Mouse (Mus musculus) MEL (cell line): Measurements from ENCODE around the gene Stard5. TPM values are rescaled to one million over a fixed set of nuclear protein-coding genes. Genes with fewer than 3 reads are reported as not detected.

ENCODE experiments used
- DNase-seq: peaks from one replicate; pipeline ENCODE4 v3.0.0; 2011; ENCODE audit warnings: low read depth, low spot score
- H3K27ac ChIP-seq: 2 replicates; pipeline ENCODE4 v1.5.1; 2012; ENCODE audit warnings: low read depth, mild to moderate bottlenecking, control low read depth, low read length, moderate library complexity; ENCODE audit not compliant: control insufficient read depth
- H3K27me3 ChIP-seq, 2 experiments: fragments of 150-350 bp in 1 of 2; sonication (generic) in 1 of 2; 2 replicates each; pipeline ENCODE4 v1.6.1; 2012; ENCODE audit warnings: low read length in 2 of 2, mild to moderate bottlenecking in 2 of 2, improper control_type of control experiment in 1 of 2, moderate library complexity in 1 of 2; ENCODE audit not compliant: insufficient read depth in 2 of 2, control insufficient read depth in 1 of 2
- H3K36me3 ChIP-seq, 2 experiments: 2 replicates each; pipeline ENCODE4 v1.6.1; 2012 to 2014; ENCODE audit warnings: low read length in 2 of 2, improper control_type of control experiment in 1 of 2, inconsistent platforms in 1 of 2, mild to moderate bottlenecking in 1 of 2; ENCODE audit not compliant: insufficient read depth in 2 of 2, control insufficient read depth in 1 of 2
- H3K4me1 ChIP-seq, 2 experiments: fragments of 150-350 bp in 1 of 2; sonication (generic) in 1 of 2; 2 replicates each; pipeline ENCODE4 v1.6.1; 2012; ENCODE audit warnings: low read length in 2 of 2, improper control_type of control experiment in 1 of 2, mild to moderate bottlenecking in 1 of 2; ENCODE audit not compliant: insufficient read depth in 2 of 2, control insufficient read depth in 1 of 2
- H3K4me3 ChIP-seq, 2 experiments: fragments of 150-350 bp in 1 of 2; sonication (generic) in 1 of 2; 2 replicates each; pipeline ENCODE4 v1.5.1; 2012; ENCODE audit warnings: low read depth in 2 of 2, low read length in 2 of 2, mild to moderate bottlenecking in 2 of 2, moderate library complexity in 2 of 2, control low read depth in 1 of 2, improper control_type of control experiment in 1 of 2; ENCODE audit not compliant: control insufficient read depth in 1 of 2, insufficient read depth in 1 of 2
- H3K79me2 ChIP-seq: 2 replicates; pipeline ENCODE4 v1.6.1; 2012; ENCODE audit warnings: mild to moderate bottlenecking, low read length, moderate library complexity; ENCODE audit not compliant: control insufficient read depth, poor library complexity, insufficient read depth
- H3K9ac ChIP-seq: 2 replicates; pipeline ENCODE4 v1.6.1; 2012; ENCODE audit warnings: low read depth, mild to moderate bottlenecking, control low read depth, low read length, moderate library complexity; ENCODE audit not compliant: control insufficient read depth, poor library complexity, severe bottlenecking
- H3K9me3 ChIP-seq: fragments of 150-350 bp; sonication (generic); replicated peaks from 2 replicates; pipeline ENCODE4 v1.6.1; 2012; ENCODE audit warnings: mild to moderate bottlenecking, low read length, improper control_type of control experiment, moderate library complexity; ENCODE audit not compliant: insufficient read depth
- CHD1 ChIP-seq: IDR thresholded peaks from 2 replicates; pipeline ENCODE4 v1.6.1; 2012; ENCODE audit warnings: low read depth, mild to moderate bottlenecking, inconsistent platforms, low read length, improper control_type of control experiment
- ELF1 ChIP-seq: IDR thresholded peaks from 2 replicates; pipeline ENCODE4 v1.6.1; 2014; ENCODE audit warnings: low read depth, mild to moderate bottlenecking, inconsistent platforms, low read length, improper control_type of control experiment, moderate library complexity
- ETS1 ChIP-seq: IDR thresholded peaks from 2 replicates; pipeline ENCODE4 v1.6.1; 2012; ENCODE audit warnings: low read depth, mild to moderate bottlenecking, inconsistent platforms, low read length, improper control_type of control experiment, moderate library complexity
- HCFC1 ChIP-seq: IDR thresholded peaks from 2 replicates; pipeline ENCODE4 v1.6.1; 2012; ENCODE audit warnings: low read depth, mild to moderate bottlenecking, inconsistent platforms, low read length, improper control_type of control experiment, moderate library complexity
- JUND ChIP-seq: IDR thresholded peaks from 2 replicates; pipeline ENCODE4 v1.6.1; 2011; ENCODE audit warnings: low read depth, mild to moderate bottlenecking, improper control_type of control experiment, low read length
- MAX ChIP-seq: IDR thresholded peaks from 2 replicates; pipeline ENCODE4 v1.6.1; 2011; ENCODE audit warnings: low read length, improper control_type of control experiment
- MXI1 ChIP-seq: IDR thresholded peaks from 2 replicates; pipeline ENCODE4 v1.6.1; 2011; ENCODE audit warnings: mild to moderate bottlenecking, low read depth, low read length, improper control_type of control experiment
- NRF1 ChIP-seq: IDR thresholded peaks from 2 replicates; pipeline ENCODE4 v1.6.1; 2014; ENCODE audit warnings: low read depth, mild to moderate bottlenecking, inconsistent platforms, low read length, improper control_type of control experiment, moderate library complexity; ENCODE audit not compliant: poor library complexity, insufficient read depth, severe bottlenecking
- POLR2A ChIP-seq, 2 experiments: IDR thresholded peaks; 2 replicates each; pipeline ENCODE4 v1.6.1; 2011 to 2012; ENCODE audit warnings: low read length in 2 of 2, mild to moderate bottlenecking in 2 of 2, control low read depth in 1 of 2, improper control_type of control experiment in 1 of 2, low read depth in 1 of 2, moderate library complexity in 1 of 2; ENCODE audit not compliant: control insufficient read depth in 1 of 2, insufficient read depth in 1 of 2, poor library complexity in 1 of 2
- POLR2AphosphoS5 ChIP-seq: IDR thresholded peaks from 2 replicates; pipeline ENCODE4 v1.6.1; 2012; ENCODE audit warnings: low read depth, borderline replicate concordance, mild to moderate bottlenecking, inconsistent platforms, low read length, moderate library complexity, mixed read lengths
- TAL1 ChIP-seq: IDR thresholded peaks from 2 replicates; pipeline ENCODE4 v1.6.1; 2012; ENCODE audit warnings: mild to moderate bottlenecking, inconsistent platforms, low read length, moderate library complexity, mixed read lengths
- TBP ChIP-seq: IDR thresholded peaks from 2 replicates; pipeline ENCODE4 v1.8.0; 2011; ENCODE audit warnings: low read depth, low read length, improper control_type of control experiment
- USF1 ChIP-seq: IDR thresholded peaks from 2 replicates; pipeline ENCODE4 v1.6.1; 2014; ENCODE audit warnings: low read depth, mild to moderate bottlenecking, inconsistent platforms, low read length, improper control_type of control experiment, moderate library complexity
- USF2 ChIP-seq, 2 experiments: IDR thresholded peaks; 2 replicates each; pipeline ENCODE4 v1.6.1; 2011 to 2012; ENCODE audit warnings: improper control_type of control experiment in 2 of 2, low read length in 2 of 2, borderline replicate concordance in 1 of 2, inconsistent platforms in 1 of 2, low read depth in 1 of 2, mild to moderate bottlenecking in 1 of 2; ENCODE audit not compliant: insufficient read depth in 1 of 2
- ZC3H11A ChIP-seq: IDR thresholded peaks from 2 replicates; pipeline ENCODE4 v1.6.1; 2012; ENCODE audit warnings: low read depth, mild to moderate bottlenecking, inconsistent platforms, low read length, improper control_type of control experiment
- ZNF384 ChIP-seq: IDR thresholded peaks from 2 replicates; pipeline ENCODE4 v1.6.1; 2012; ENCODE audit warnings: low read depth, mild to moderate bottlenecking, inconsistent platforms, low read length, improper control_type of control experiment
- polyA plus RNA-seq, 2 experiments: library from polyadenylated mRNA; stranded (reverse) in 1 of 2; unstranded in 1 of 2; fragments of >175 nt in 1 of 2; fragments of >200 nt in 1 of 2; gene quantifications; 2 replicates each; pipeline versions ENCODE4 v1.2.1 to v1.2.4; 2012; ENCODE audit warnings: low replicate concordance in 2 of 2, low read depth in 1 of 2; ENCODE audit not compliant: insufficient read length in 2 of 2, insufficient read depth in 1 of 2, missing spikeins in 1 of 2
- total RNA-seq: library from RNA; depleted of rRNA; stranded (reverse); fragments of 300-350 nt; gene quantifications from 2 replicates; pipeline ENCODE4 v1.2.3, GENCODE M21; 2012

Stard5 gene
- total and polyA plus RNA-seq, 3 experiments: 2.3 to 3.1 TPM; not detected in 1

DNA sequence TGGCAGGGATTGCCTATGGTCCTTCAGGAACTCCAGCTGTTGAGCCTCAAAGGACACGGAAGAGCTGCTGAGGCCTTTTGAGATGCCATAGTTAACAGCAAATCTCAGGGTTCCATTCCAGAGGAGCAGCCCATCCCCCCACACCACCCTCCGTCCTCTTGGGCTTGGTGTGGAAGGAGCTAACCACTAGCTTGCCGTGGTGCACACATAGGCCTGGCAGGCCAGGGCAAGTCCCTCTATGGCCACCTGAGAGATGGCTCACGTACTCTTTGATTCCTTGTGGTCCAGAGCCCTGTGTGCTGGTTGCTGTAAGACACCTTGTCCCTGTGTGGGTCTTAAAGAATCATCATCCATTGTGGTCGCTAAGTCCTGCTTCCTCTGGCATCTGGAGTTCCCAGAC is 8.8 kb downstream of the Stard5 start:
- Histone ChIP-seq H3K27me3 (no peaks in the 10 kb centered on the region), H3K4me1 (no peaks in the 10 kb centered on the region), H3K9ac (no peak overlapping the region), H3K36me3 (no peaks in the 10 kb centered on the region), H3K79me2 (no peaks in the 10 kb centered on the region), H3K27ac (no peak overlapping the region), H3K4me3 (no peak overlapping the region), H3K9me3 (no peaks in the 10 kb centered on the region)
- DNase-seq: no peak
- TF ChIP-seq CHD1 (no peak), MXI1 (no peak), USF1 (no peak), ZNF384 (no peak), POLR2A (IDR thresholded peaks at IDR 0.05; ENCODE audit: control insufficient read depth in 1 of 2, insufficient read depth in 1 of 2, low read depth in 1 of 2, low read length in 2 of 2, poor library complexity in 1 of 2) (no peak), ETS1 (no peak)

DNA sequence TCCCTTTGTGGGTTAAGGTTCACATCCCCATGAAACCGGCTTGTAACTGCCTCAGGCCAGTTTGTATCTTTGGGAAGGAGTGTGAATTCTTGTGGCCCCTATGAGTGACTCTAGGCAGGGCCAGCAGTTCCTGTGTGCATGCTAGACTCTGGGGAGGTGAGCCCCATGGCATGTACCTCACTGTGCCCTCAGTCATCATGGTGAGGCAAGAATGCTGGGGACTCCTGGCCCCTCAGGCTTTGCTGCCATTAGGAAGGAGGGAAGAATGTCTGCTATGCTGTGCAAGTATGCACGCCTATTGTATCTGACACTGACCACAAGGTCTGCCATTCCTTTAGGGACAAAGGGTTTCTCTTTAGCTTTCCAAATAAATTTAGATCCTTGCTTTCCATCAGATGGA is 9.4 kb downstream of the Stard5 start:
- Histone ChIP-seq H3K27me3 (no peaks in the 10 kb centered on the region), H3K79me2 (no peaks in the 10 kb centered on the region), H3K9me3 (no peaks in the 10 kb centered on the region), H3K27ac (no peak overlapping the region), H3K9ac (no peak overlapping the region), H3K4me3 (no peak overlapping the region), H3K4me1 (no peaks in the 10 kb centered on the region), H3K36me3 (no peaks in the 10 kb centered on the region)
- TF ChIP-seq MAX (no peak), TAL1 (no peak), ZNF384 (no peak), CHD1 (no peak), ETS1 (no peak), POLR2AphosphoS5 (no peak), USF2 (IDR thresholded peaks at IDR 0.05; ENCODE audit: borderline replicate concordance in 1 of 2, insufficient read depth in 1 of 2, low read depth in 1 of 2, low read length in 2 of 2) (no peak), ELF1 (no peak), JUND (no peak), HCFC1 (no peak), ZC3H11A (no peak), TBP (no peak), NRF1 (no peak)
- no peak for DNase-seq
